Mouse (Mus musculus) hindbrain, embryonic 12.5 days (tissue): ENCODE results near the gene Ptbp3. TPM values are rescaled to one million over a fixed set of nuclear protein-coding genes. Genes with fewer than 3 reads are reported as not detected.

Experiments
- ATAC-seq: fragments of 200-750 bp; cut with Nextera tagmentation; 2 replicates; pipeline ENCODE4 v1.8.0; 2017; ENCODE audit warnings: moderate TSS enrichment; ENCODE audit not compliant: low FRiP score
- H3K27ac ChIP-seq: fragments of 300-500 bp; sonication (generic); 2 replicates; pipeline ENCODE4 v1.5.1; 2016; ENCODE audit warnings: mild to moderate bottlenecking
- H3K27me3 ChIP-seq: fragments of 300-500 bp; sonication (generic); 2 replicates; pipeline ENCODE4 v1.6.1; 2016; ENCODE audit warnings: mild to moderate bottlenecking
- H3K36me3 ChIP-seq: fragments of 300-500 bp; sonication (generic); 2 replicates; pipeline ENCODE4 v1.6.1; 2016; ENCODE audit warnings: mild to moderate bottlenecking
- H3K4me1 ChIP-seq: fragments of 300-500 bp; sonication (generic); 2 replicates; pipeline ENCODE4 v1.6.1; 2016
- H3K4me2 ChIP-seq: fragments of 300-500 bp; sonication (generic); replicated peaks from 2 replicates; pipeline ENCODE4 v1.6.1; 2016; ENCODE audit warnings: mild to moderate bottlenecking
- H3K4me3 ChIP-seq: fragments of 300-500 bp; sonication (generic); 2 replicates; pipeline ENCODE4 v1.5.1; 2016; ENCODE audit warnings: mild to moderate bottlenecking
- H3K9ac ChIP-seq: fragments of 300-500 bp; sonication (generic); 2 replicates; pipeline ENCODE4 v1.6.1; 2016; ENCODE audit warnings: mild to moderate bottlenecking, moderate library complexity
- H3K9me3 ChIP-seq: fragments of 300-500 bp; sonication (generic); replicated peaks from 2 replicates; pipeline ENCODE4 v1.6.1; 2016; ENCODE audit warnings: mild to moderate bottlenecking
- WGBS: fragments of 180-500 bp; shearing (Covaris S2); methylation state at CpG from one replicate; pipeline ENCODE4 v1.1.7; 2016; 5-methylcytosine and 5-hydroxymethylcytosine counted together
- polyA plus RNA-seq: library from polyadenylated mRNA; unstranded; fragments of >200 nt; fragmentation: Nextera tagmentation; extraction: Ambion mirVana; gene quantifications from 2 replicates; pipeline ENCODE4 v1.2.1, GENCODE M21; 2016

Ptbp3 gene
- polyA plus RNA-seq, 1 experiment from 2014 or later: 37.5 TPM

DNA sequence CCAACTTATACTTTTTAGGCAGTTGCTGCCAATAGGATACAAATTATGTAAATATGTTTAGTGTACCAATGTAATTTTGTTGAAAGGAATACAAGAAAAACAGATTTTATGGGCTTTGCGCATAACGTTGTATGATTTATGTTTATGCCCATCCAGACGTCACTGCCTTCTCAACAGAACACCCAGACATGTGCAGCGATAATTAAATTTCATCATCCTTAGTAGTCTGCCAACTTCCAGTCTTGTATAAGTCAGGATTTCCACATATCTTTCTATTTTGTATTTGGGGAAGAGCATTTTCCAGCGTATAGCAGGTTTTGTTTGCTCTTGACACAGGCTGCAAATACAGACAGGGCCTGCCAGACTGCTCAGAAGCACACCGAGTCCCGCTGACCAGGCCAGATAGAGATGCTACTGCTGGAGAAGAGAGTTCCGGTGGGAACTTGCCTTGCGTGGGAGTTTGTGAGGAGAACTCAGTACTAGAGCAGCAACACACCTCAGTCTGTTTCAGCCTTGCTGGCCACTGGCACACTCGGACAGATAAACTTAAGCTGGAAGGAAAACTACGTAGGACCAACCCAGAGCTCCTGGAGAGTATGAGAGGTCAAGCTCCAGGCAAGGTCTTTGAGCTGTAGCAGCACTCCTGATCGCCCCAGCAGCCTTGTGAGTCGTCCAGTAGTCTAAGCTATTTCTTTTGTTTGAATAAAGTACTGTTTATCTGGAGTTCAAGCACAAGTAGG is 89.8 kb downstream of the Ptbp3 start:
- 86% methylated on average over 13 of the region's 13 CpGs for WGBS
- no peak overlapping the region for H3K4me3 ChIP-seq
- H3K9me3 ChIP-seq: no peaks in the 10 kb centered on the region
- no peak for ATAC-seq
- no peaks in the 10 kb centered on the region for H3K4me1 ChIP-seq
- H3K27ac ChIP-seq: no peak overlapping the region
- H3K9ac ChIP-seq: no peak overlapping the region
- no peaks in the 10 kb centered on the region for H3K27me3 ChIP-seq
- H3K36me3 ChIP-seq: no peaks in the 10 kb centered on the region
- no peak overlapping the region for H3K4me2 ChIP-seq

DNA sequence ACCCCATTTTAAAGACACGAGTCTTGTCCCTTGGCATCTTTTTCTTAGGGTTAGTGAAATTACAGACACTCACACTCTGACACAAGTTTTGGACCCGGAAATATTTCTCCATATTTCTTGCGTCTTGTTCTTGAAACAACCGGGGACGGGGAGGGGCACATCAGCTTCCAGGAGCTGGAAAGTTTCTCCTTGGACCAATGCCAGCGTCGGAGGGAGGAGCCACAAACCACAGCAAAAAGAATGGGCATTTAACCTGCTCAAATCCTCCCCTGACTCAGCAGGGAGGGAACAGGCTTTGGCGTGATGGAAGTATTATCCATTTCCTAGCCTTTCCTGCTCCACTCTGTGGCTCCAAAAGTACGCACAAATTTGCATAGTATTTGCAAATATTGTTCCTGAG is 91.2 kb downstream of the Ptbp3 start:
- no peak overlapping the region for H3K4me2 ChIP-seq

DNA sequence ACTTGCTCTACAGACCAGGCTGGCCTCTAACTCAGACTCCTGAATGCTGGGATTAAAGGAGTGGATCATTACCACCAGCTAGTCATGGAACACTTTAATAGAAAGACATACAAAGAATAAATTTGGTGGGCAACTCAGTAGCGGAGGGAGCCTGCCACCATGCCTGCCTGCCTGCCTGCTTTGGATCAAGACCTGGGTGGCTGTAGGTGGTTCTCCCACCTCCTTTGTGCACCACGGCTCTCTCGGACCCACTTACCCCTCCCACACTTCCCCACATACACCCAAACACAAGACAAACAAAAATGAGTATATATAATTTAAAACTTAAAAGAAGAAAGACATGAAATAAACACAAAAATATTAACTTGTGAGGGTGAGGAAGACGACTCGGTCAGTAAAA is 92.1 kb downstream of the Ptbp3 start:
- no peaks in the 10 kb centered on the region for H3K4me1 ChIP-seq
- 92% methylated on average over 5 of the region's 5 CpGs for WGBS
- H3K27me3 ChIP-seq: no peaks in the 10 kb centered on the region
- no peaks in the 10 kb centered on the region for H3K9me3 ChIP-seq
- no peak overlapping the region for H3K4me2 ChIP-seq
- H3K4me3 ChIP-seq: no peak overlapping the region
- no peak overlapping the region for H3K27ac ChIP-seq
- H3K9ac ChIP-seq: no peak overlapping the region
- no peak for ATAC-seq
- H3K36me3 ChIP-seq: no peaks in the 10 kb centered on the region

More for the DNA sequence above, 91.2 kb downstream of the Ptbp3 start:
- H3K27ac ChIP-seq: no peak overlapping the region
- H3K9me3 ChIP-seq: no peaks in the 10 kb centered on the region
- H3K9ac ChIP-seq: no peak overlapping the region
- H3K36me3 ChIP-seq: no peaks in the 10 kb centered on the region
- no peak overlapping the region for H3K4me3 ChIP-seq
- ATAC-seq: no peak
- H3K27me3 ChIP-seq: no peaks in the 10 kb centered on the region
- WGBS: 47% methylated on average over 9 of the region's 9 CpGs
- H3K4me1 ChIP-seq: no peaks in the 10 kb centered on the region

DNA sequence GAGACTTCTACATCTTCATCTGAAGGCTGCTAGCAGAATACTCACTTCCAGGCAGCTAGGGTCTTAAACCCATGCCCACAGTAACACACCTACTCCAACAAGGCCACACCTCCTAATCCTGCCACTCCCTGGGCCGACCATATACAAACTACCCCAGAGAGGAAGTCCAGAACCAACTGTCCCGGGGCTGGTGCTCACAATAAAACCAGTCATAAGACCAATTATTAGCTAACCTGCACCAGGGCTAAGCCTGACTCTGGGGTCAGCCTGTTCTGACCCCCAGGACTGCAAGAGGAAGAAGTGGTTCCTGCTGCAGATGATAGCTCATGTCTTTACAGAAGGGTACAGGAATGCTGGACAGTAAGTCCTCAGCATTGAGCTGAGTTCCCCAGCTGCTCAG is 93.7 kb downstream of the Ptbp3 start:
- Histone ChIP-seq H3K4me2 (no peak overlapping the region), H3K27me3 (no peaks in the 10 kb centered on the region), H3K27ac (no peak overlapping the region), H3K36me3 (no peaks in the 10 kb centered on the region), H3K4me3 (no peak overlapping the region), H3K9ac (no peak overlapping the region), H3K4me1 (no peaks in the 10 kb centered on the region), H3K9me3 (no peaks in the 10 kb centered on the region)
- no peak for ATAC-seq
- 81% methylated on average over 2 of the region's 2 CpGs for WGBS

DNA sequence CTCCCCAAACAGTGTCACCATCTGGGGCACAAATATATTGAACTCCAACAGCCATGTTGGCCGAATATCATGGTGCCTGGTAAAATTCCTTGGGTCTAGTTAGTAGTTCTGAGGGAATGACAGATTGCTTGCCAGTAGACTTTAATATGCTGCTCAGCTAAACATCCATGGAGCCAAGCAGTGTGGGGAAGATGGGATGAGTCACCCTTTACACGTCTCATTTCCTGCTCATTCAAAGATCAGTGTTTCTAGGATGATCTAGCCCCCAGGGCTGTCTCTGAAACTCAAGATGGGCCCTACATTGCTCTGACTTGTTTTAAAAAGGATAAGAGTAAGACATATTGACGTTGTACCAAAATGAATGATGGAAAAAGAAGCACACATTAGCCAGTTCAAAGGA is 95.1 kb downstream of the Ptbp3 start:
- ATAC-seq: no peak
- Histone ChIP-seq H3K4me3 (no peak overlapping the region), H3K9ac (no peak overlapping the region), H3K9me3 (no peaks in the 10 kb centered on the region), H3K27me3 (no peaks in the 10 kb centered on the region), H3K4me2 (no peak overlapping the region), H3K27ac (no peak overlapping the region), H3K4me1 (no peaks in the 10 kb centered on the region), H3K36me3 (no peaks in the 10 kb centered on the region)
- 80% methylated on average over 3 of the region's 3 CpGs for WGBS

DNA sequence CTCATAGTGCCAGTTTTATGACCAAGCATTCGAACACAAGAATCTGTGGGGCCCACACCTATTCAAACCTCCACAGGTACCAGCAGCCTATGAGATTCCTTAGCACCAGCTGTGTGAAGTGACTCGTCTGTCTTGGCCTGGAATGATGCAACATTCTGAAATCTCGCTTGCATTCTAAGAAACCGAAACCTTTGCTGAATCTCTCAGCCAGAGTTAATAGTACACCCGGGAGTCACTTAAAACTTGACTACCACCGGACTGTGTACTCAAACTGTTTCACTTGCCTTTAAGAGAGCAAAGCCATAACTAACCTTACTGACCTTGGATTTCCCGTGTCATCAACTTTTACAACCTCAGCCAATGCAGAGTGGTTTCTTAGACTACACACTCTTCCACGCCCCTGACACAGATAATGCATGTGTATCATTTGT is 96.6 kb downstream of the Ptbp3 start:
- ATAC-seq: no peak
- Histone ChIP-seq H3K27me3 (no peaks in the 10 kb centered on the region), H3K4me2 (no peak overlapping the region), H3K4me3 (no peak overlapping the region), H3K9ac (no peak overlapping the region), H3K4me1 (no peaks in the 10 kb centered on the region), H3K27ac (no peak overlapping the region), H3K36me3 (no peaks in the 10 kb centered on the region), H3K9me3 (no peaks in the 10 kb centered on the region)
- 84% methylated on average over 8 of the region's 8 CpGs for WGBS

DNA sequence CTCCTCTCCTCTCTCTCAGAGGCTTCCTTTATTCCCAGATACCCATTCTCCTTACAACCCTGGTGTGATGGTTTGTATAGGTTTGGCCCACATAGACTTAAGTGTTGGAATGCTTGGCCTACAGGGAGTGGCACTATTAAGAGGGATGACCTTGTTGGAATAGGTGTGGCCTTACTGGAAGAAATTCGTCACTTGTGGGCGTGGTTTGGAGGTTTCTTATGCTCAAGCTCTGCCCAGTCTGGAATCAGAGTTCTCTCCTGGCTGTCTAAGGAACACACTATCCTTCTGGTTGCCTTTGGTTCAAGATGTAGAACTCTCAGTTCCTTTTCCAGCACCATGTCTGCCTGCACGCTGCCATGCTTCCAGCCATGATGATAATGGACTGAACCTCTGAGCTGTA is 98.3 kb downstream of the Ptbp3 start:
- WGBS: 91% methylated on average over 3 of the region's 3 CpGs
- H3K36me3 ChIP-seq: no peaks in the 10 kb centered on the region
- ATAC-seq: no peak
- no peak overlapping the region for H3K4me3 ChIP-seq
- no peak overlapping the region for H3K27ac ChIP-seq
- H3K4me2 ChIP-seq: no peak overlapping the region
- no peak overlapping the region for H3K9ac ChIP-seq
- H3K4me1 ChIP-seq: no peaks in the 10 kb centered on the region
- no peaks in the 10 kb centered on the region; the same call in 1 of the 2 replicates for H3K9me3 ChIP-seq
- no peaks in the 10 kb centered on the region for H3K27me3 ChIP-seq

DNA sequence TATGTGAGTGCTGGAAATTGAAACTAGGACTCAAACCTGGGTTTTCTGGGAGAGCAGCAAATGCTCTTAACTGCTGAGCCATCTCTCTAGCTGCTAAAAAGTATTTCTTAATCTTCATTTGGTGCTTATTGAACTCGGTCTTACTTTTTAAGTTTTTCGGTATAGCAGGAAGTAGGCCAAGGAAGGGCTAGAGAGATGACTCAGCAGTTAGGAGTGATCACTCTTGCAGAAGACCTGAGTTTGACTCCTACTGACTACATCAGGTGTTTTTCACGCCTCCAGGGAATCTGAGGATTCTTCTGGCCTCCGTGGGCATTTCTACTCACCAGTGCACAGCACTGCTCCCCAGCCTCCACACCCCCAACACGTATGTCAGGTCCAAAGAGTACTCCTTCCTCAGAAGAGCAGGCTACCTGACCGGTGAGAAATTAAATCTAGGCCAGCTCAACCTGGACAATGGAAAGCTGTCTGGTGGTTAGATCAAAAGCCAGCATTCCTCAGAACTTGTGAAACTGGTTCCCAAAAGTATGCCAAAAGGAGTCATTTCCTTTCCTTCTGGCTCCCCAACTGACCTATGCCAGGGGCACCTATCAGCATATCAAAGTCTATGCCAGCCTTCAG is 98.8 kb downstream of the Ptbp3 start:
- H3K27ac ChIP-seq: no peak overlapping the region
- no peak overlapping the region for H3K4me2 ChIP-seq
- H3K9ac ChIP-seq: no peak overlapping the region
- ATAC-seq: no peak
- H3K9me3 ChIP-seq: no peaks in the 10 kb centered on the region; the same call in 1 of the 2 replicates
- no peak overlapping the region for H3K4me3 ChIP-seq
- no peaks in the 10 kb centered on the region for H3K36me3 ChIP-seq
- no peaks in the 10 kb centered on the region for H3K4me1 ChIP-seq
- WGBS: 87% methylated on average over 6 of the region's 6 CpGs
- H3K27me3 ChIP-seq: no peaks in the 10 kb centered on the region

DNA sequence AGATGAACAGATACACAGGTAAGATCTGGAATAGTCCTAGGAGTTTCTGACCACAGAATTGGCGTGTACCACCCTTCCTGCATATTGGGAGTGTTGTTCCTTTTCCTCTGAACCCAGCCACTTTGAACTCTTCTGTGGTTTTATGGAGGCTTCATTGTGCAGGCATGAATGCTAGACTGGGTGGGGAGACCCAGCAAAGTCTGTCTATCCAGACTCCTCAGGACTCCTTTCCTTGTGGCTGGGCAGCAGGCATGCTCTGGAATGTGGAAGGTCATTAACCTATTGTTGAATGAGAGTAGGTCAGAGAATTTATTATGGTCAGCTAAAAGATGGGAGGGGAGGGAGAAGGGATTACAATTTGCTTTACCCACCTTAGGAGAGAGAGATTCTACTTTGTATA is 101.9 kb downstream of the Ptbp3 start:
- 65% methylated on average over 1 of the region's 1 CpGs for WGBS
- no peaks in the 10 kb centered on the region for H3K36me3 ChIP-seq
- ATAC-seq: no peak

DNA sequence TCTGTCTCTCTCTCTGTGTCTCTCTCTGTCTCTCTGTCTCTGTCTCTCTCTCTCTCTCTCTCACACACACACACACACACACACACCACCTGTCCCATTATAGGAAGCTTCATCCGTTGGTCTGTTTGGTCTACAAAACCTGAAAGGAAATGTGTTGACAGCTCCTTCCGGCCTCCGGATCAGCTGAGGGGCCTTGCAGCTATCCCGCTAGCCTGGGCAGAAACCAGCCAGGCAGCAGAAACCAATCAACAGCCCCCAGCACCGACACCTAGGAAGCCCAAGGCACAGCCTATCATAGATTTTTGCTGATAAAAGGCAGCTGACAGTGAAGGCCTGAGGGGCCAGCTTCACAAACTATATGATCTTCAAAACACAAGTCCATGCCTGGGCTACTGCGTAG is 103.6 kb downstream of the Ptbp3 start:
- no peak overlapping the region for H3K4me3 ChIP-seq
- no peak overlapping the region for H3K27ac ChIP-seq
- no peak overlapping the region for H3K4me2 ChIP-seq
- H3K27me3 ChIP-seq: peaks cover 2% of the 10 kb centered on the region; the same call in 1 of the 2 replicates
- no peak for ATAC-seq
- H3K36me3 ChIP-seq: no peaks in the 10 kb centered on the region
- no peaks in the 10 kb centered on the region for H3K4me1 ChIP-seq
- no peaks in the 10 kb centered on the region; the same call in 1 of the 2 replicates for H3K9me3 ChIP-seq
- no peak overlapping the region for H3K9ac ChIP-seq
- WGBS: 68% methylated on average over 6 of the region's 6 CpGs

More for the DNA sequence above, 101.9 kb downstream of the Ptbp3 start:
- Histone ChIP-seq H3K9ac (no peak overlapping the region), H3K4me3 (no peak overlapping the region), H3K27ac (no peak overlapping the region), H3K4me2 (no peak overlapping the region), H3K9me3 (no peaks in the 10 kb centered on the region; the same call in 1 of the 2 replicates), H3K4me1 (no peaks in the 10 kb centered on the region), H3K27me3 (no peaks in the 10 kb centered on the region)

DNA sequence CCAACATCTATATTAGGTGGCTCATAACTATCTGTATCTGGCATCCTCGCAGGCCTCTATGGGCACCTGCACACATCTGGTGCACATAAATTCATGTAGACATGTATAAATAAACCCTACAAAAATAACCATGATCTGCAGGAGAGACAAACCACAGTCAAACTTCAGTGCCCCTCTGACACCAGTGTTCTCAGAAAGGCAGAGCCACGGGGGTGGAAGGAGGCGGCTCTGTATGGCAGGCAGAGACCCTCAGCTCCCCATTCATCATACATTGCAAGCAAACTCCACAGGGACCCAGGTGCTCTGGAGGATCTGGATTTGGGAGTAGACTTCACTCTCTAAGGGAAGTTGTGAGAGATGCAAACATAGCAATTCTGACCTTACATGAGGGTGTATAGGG is 104.2 kb downstream of the Ptbp3 start:
- Histone ChIP-seq H3K4me3 (no peak overlapping the region), H3K4me1 (no peaks in the 10 kb centered on the region), H3K36me3 (no peaks in the 10 kb centered on the region), H3K9me3 (no peaks in the 10 kb centered on the region; the same call in 1 of the 2 replicates), H3K9ac (no peak overlapping the region), H3K27ac (no peak overlapping the region), H3K27me3 (peaks cover 8% of the 10 kb centered on the region; the same call in 1 of the 2 replicates), H3K4me2 (no peak overlapping the region)
- WGBS: 76% methylated on average over 3 of the region's 3 CpGs
- ATAC-seq: no peak

DNA sequence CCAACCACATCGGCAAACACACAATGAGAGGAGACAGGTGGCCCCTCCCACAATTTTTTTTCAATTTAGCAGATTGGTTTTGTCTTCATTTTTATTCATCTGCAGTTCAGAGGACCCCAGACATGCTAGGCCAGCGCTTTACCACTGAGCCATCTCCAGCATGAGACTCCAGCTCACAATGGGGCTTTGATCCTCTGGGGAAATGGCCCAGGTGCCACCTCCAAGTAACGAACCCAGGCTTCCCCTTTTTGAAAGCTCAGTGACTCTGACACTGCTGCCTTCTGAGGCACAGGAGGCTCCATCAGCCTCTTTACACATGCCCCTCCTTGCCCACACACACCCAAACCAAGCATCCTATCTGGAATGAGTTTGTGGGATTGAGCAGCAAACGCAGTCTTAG is 105.1 kb downstream of the Ptbp3 start:
- no peak overlapping the region for H3K27ac ChIP-seq

DNA sequence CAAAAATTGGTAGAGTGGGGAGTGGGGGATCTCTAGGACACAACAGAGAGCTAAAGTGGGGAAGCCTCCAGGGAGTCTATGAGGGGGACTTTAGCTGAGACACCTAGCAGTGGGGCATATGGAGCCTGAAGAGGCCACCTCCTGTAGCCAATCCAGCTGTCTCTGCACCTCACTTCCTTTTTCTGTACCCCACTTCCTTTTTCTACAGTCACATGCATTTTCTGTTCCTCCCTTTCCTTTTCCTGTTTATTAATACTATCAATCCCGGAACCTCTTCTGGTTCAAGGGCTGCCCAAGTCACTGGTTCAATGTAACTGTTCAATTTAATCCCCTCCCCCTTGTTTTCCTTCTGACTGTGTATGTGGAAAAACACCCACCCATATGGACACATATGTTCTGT is 107.9 kb downstream of the Ptbp3 start:
- H3K4me1 ChIP-seq: 0 out of 2 replicates have a peak, but pooled peaks cover 4% of the 10 kb centered on the region
- 90% methylated on average over 1 of the region's 1 CpGs for WGBS
- H3K4me2 ChIP-seq: no peak overlapping the region
- no peak overlapping the region for H3K9ac ChIP-seq
- no peaks in the 10 kb centered on the region for H3K36me3 ChIP-seq
- ATAC-seq: no peak
- H3K4me3 ChIP-seq: no peak overlapping the region
- no peaks in the 10 kb centered on the region for H3K9me3 ChIP-seq
- no peak overlapping the region for H3K27ac ChIP-seq
- H3K27me3 ChIP-seq: peaks cover 41% of the 10 kb centered on the region

More for the DNA sequence above, 105.1 kb downstream of the Ptbp3 start:
- WGBS: 72% methylated on average over 4 of the region's 4 CpGs
- no peak overlapping the region for H3K4me3 ChIP-seq
- H3K9ac ChIP-seq: no peak overlapping the region
- ATAC-seq: no peak
- no peaks in the 10 kb centered on the region for H3K36me3 ChIP-seq
- H3K27me3 ChIP-seq: peaks cover 15% of the 10 kb centered on the region
- no peaks in the 10 kb centered on the region; the same call in 1 of the 2 replicates for H3K9me3 ChIP-seq
- no peaks in the 10 kb centered on the region for H3K4me1 ChIP-seq
- no peak overlapping the region for H3K4me2 ChIP-seq
